Mouse (Mus musculus) gastrocnemius, adult 18-20 months (tissue): ENCODE measurements around the gene Afg3l1. TPM values are rescaled to one million over a fixed set of nuclear protein-coding genes. Genes with fewer than 3 reads are reported as not detected.
A peak's percentile ranks its signal among the peaks of the same experiment; 100 is the strongest.
"Not testable (repeated sequence)": the region's sequence is repeated elsewhere in the genome, so short reads cannot be mapped to it uniquely, and the experiment has no call there.

Experiments used
- DNase-seq: peaks from one replicate; pipeline ENCODE4 v3.0.0; 2021; ENCODE audit warnings: low spot score
- total RNA-seq, 2 experiments: library from RNA; stranded (reverse); gene quantifications; 2 replicates each; pipeline ENCODE4 v1.2.3; 2021

The Afg3l1 gene
- total RNA-seq, 2 experiments from 2014 or later = 37.8 to 41.0 TPM

GRCm38 (mm10) chr8:123514781-123515539, 37.3 kb downstream of the Afg3l1 start, which contains the start of gene Dbndd1:
Gene Dbndd1, minus strand, starts transcription at chr8:123515463.
- DNase-seq = no peak

- no peak for DNase-seq
Observed at GRCm38 (mm10) chr8:123515540-123515897, 37.8 kb downstream of the Afg3l1 start.

- DNase-seq = no peak
Observed at GRCm38 (mm10) chr8:123516596-123516995, 38.9 kb downstream of the Afg3l1 start.

GRCm38 (mm10) chr8:123518172-123518571, 40.5 kb downstream of the Afg3l1 start:
- DNase-seq = no peak

- peak; percentile 91 for DNase-seq
Observed at GRCm38 (mm10) chr8:123518667-123519066, 41.0 kb downstream of the Afg3l1 start, which contains the start of gene Gas8. Gene Gas8, plus strand, starts transcription at chr8:123518834.

- DNase-seq = not testable (repeated sequence)
Observed at GRCm38 (mm10) chr8:123520048-123520447, 42.3 kb downstream of the Afg3l1 start.

- no peak for DNase-seq
Observed at GRCm38 (mm10) chr8:123527720-123528489, 50.2 kb downstream of the Afg3l1 start.

GRCm38 (mm10) chr8:123536242-123536989, 58.7 kb downstream of the Afg3l1 start:
- DNase-seq = no peak

GRCm38 (mm10) chr8:123536990-123537380, 59.3 kb downstream of the Afg3l1 start:
- no peak for DNase-seq

GRCm38 (mm10) chr8:123537641-123538040, 59.9 kb downstream of the Afg3l1 start:
- peak; percentile 36 for DNase-seq

Other genes with a start within 250 kb of the Afg3l1 start
- gene Spata2l, start 241.7 kb upstream of the Afg3l1 start, total RNA-seq = 1 to 10 TPM; 1.1 to 1.7 TPM
- 1 to 10 TPM; 5.1 to 5.2 TPM for gene Zfp276, start 223.7 kb upstream of the Afg3l1 start, total RNA-seq
- gene Vps9d1, start 223.6 kb upstream of the Afg3l1 start, total RNA-seq = 10 to 100 TPM; 17.2 to 18.8 TPM
- gene Fanca, start 159.3 kb upstream of the Afg3l1 start, total RNA-seq = not detected
- gene Spire2, start 145.2 kb upstream of the Afg3l1 start, total RNA-seq = under 1 TPM in 1 of 2 experiments, not detected in 1; 0.09 TPM
- gene Tcf25, start 104.2 kb upstream of the Afg3l1 start, total RNA-seq = 100 to 1,000 TPM; 128 to 130 TPM
- gene Mc1r, start 70.8 kb upstream of the Afg3l1 start, total RNA-seq = not detected
- not detected for gene Tubb3, start 66.5 kb upstream of the Afg3l1 start, total RNA-seq
- gene Def8, start 54.4 kb upstream of the Afg3l1 start, total RNA-seq = 10 to 100 TPM; 34.6 to 43.7 TPM
- gene Dbndd1, start 37.6 kb downstream of the Afg3l1 start, total RNA-seq = not detected
- gene Gas8, start 40.9 kb downstream of the Afg3l1 start, total RNA-seq = 1 to 10 TPM; 3.6 to 4.9 TPM
- 10 to 100 TPM; 30.1 to 41.0 TPM for gene Rhou, start 176.0 kb downstream of the Afg3l1 start, total RNA-seq